Mouse (Mus musculus) CD4-positive, CD25-positive, alpha-beta regulatory T cell, adult 2 months (primary cell): ENCODE measurements around the gene Kcnab2.

Experiments used
- DNase-seq: peaks from one replicate; pipeline ENCODE4 v3.0.0-alpha.2; 2012; ENCODE audit warnings: low read depth, low spot score

The Kcnab2 gene

GRCm38 (mm10) chr4:152477466-152478223 lies at the start of gene Kcnab2:
Gene Kcnab2, minus strand, starts transcription at chr4:152477871.
- DNase-seq, result peak; percentile 99

GRCm38 (mm10) chr4:152520083-152520482 lies 42.4 kb upstream of the Kcnab2 start:
- peak; percentile 75 for DNase-seq

GRCm38 (mm10) chr4:152519106-152519505 lies 41.4 kb upstream of the Kcnab2 start:
- no peak for DNase-seq

- DNase-seq, result no peak
These were observed 37.2 kb upstream of the Kcnab2 start for GRCm38 (mm10) chr4:152514884-152515283.

DNA sequence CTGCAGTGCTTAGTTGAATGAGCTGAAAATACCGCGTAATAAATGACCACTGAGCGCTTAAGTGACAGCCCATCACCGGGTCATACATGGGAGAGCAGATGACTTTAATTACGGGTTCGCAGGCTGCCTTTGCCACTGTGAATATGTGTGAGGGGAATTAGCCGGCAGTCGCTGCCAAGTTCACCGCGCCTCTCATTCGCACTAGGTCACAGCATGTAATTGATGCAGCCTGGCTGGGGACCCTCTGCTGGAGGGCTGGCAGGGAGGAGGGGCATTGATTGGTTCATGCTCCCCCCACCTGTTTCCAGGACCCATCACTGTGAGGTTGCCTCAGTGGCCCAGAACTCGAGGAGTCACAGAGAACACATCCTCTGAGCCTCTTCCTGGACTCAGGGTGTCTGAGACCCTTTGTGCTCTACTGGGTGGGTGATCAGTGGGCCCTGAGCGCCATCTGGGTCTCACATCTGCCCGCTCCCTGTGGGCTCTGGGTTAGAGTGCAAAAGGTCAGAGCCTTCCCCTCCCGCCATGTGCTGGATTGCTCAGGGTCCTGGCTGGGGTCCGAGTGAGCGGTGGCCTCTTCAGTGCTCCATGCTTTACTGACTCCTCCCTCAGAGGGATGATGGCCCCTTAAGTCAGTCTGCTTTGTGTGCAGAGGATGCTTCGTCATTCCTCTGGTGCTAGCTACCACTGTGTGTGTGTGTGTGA lies 34.7 kb upstream of the Kcnab2 start:
- DNase-seq, result no peak

DNA sequence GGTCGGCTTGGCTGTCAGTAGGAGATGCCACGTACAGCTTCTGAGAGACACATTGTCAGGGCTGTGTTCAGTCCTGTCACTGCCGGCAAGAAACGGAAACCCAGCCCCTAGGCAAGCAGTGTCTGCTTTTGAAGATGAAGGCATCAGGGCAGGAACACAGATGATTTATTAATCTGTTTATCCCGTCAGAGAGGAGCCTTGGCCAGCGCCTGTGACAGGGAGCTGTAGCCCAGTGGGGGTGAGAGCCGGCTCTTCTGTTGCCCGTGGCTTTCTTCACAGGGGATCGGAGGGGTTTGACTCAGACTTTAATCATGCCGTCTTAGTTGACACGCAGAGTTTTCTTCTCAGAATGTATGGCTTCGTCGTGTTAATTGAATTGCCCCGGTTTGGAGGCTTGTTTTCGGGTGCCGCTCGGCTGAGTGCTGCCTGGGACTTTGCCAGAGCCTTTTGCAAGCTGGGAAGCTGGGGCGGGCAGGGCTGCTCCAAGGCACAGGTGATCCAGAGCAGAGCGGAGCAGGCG lies 16.7 kb upstream of the Kcnab2 start:
- DNase-seq, result no peak

GRCm38 (mm10) chr4:152491250-152491899 lies 13.7 kb upstream of the Kcnab2 start:
- peak; percentile 90 for DNase-seq

GRCm38 (mm10) chr4:152490311-152490710 lies 12.6 kb upstream of the Kcnab2 start:
- DNase-seq, result no peak

GRCm38 (mm10) chr4:152488046-152488445 lies 10.4 kb upstream of the Kcnab2 start:
- no peak for DNase-seq

GRCm38 (mm10) chr4:152480426-152480825 lies 2.8 kb upstream of the Kcnab2 start:
- no peak for DNase-seq

DNA sequence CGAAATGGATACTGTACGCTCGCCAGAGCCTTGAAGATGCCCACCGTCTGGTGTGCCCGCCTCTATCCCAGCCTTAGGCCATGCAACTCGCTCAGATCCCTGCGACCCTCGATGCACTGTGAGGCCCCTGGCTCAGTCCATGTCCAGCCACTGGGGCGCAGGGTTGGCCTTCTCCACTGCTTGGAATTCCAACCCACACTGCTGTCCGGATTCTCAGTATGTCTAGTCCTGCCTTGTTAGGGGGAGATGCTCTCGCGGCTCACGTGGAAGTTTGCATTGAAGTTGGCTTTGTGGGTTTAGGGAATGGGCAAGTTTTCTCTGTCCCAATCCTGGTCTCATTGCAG lies 525 bp upstream of the Kcnab2 start:
- no peak for DNase-seq

- DNase-seq, result no peak
These were observed 585 bp downstream of the Kcnab2 start for GRCm38 (mm10) chr4:152477106-152477465.

GRCm38 (mm10) chr4:152476427-152477023 lies 1.1 kb downstream of the Kcnab2 start, which contains the start of gene Nphp4:
Gene Nphp4, plus strand, starts transcription at chr4:152476706.
- peak; percentile 41 for DNase-seq

DNA sequence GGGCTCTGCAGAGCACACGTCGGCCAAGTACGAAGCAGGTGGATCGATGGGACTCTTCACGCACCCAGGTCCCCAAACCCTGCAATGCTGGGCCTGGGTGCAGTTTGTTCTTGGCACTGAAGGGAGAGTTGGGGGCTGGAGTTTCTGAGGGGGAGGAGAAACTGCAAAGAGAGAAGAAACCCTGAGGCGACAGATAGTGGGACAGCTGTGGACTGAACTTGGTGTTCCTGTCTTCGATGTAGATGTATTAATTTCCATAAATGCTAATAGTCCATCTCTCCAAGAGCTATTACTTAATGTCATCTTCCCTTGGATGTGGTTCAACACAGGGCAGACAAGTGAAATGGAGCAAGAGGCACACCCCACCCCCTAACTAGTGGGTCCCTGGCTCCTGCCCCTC lies 1.7 kb downstream of the Kcnab2 start:
- no peak for DNase-seq

- no peak for DNase-seq
These were observed 9.7 kb downstream of the Kcnab2 start for GRCm38 (mm10) chr4:152467951-152468350.

DNA sequence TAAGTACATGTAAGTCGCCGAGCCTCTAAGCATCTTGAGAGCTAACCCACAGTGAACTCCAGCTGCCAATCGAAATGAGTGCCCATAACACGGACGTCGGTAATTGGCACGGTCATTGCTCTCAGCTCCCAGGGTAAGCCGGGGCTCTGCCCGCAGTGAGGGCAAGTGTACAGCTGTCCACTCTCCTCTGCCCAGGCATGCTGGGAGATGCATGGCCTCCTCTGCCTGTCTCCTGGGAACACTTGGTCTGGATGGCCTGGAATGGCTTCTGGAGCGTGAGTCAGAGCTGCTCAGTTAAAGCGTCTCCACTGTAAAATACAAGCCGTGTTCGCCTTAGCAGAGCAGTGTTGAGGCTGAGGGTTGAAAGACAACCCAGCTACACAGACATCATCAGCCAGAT lies 11.1 kb downstream of the Kcnab2 start:
- no peak for DNase-seq

GRCm38 (mm10) chr4:152465116-152465515 lies 12.6 kb downstream of the Kcnab2 start:
- DNase-seq, result no peak

DNA sequence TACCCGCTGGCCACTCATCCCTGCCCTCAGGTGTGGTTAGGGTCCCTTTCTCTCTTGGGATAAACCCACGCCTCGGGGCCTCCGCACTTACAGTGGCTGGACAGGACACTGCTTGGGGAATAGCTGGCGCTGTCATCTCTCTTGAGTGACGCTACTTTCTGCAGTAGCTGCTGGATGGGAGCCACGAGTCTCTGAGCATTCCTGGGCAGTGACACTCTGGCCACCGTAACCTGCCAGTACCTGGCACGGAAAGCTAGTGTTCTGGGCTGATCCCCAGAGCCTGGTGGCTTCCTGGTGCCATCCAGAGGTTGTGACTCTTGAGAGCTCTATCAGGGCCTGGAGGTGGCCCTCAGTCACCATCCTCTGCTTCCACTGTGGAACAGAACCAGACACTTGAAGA lies 14.5 kb downstream of the Kcnab2 start:
- no peak for DNase-seq

- no peak for DNase-seq
These were observed 15.2 kb downstream of the Kcnab2 start for GRCm38 (mm10) chr4:152462516-152462915.

DNA sequence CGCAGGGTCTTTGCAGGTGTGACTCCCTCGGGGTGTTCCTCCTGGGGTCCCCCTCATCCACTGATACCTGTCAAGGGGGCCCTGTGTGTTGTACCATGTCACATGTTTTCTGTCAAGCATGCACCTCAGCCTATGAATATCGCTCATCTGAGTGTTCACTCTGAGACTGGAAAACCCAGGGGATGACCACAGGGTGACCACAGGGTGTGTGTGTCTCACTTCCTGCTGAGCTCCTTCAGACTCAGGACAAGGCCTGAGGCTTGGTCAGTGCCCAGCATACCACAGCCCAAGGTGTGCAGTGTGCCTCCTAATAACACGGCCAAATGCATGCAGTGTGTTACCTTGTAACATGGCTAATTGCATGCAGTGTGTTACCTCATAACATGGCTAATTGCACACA lies 20.0 kb downstream of the Kcnab2 start:
- DNase-seq, result no peak

- DNase-seq, result no peak
These were observed 21.1 kb downstream of the Kcnab2 start for GRCm38 (mm10) chr4:152456609-152457008.

GRCm38 (mm10) chr4:152454153-152454552 lies 23.5 kb downstream of the Kcnab2 start:
- no peak for DNase-seq
